Mouse (Mus musculus): ENCODE measurements around the gene Obp2a. TPM values are rescaled to one million over a fixed set of nuclear protein-coding genes. Genes with fewer than 3 reads are reported as not detected.
"Not testable (repeated sequence)": the region's sequence is repeated elsewhere in the genome, so short reads cannot be mapped to it uniquely, and the experiment has no call there.

Obp2a gene
- polyA plus RNA-seq (2015; fragmentation: Nextera tagmentation; extraction: Ambion mirVana) = 0.23 TPM in 1 of 2 replicates, not detected in the other

DNA sequence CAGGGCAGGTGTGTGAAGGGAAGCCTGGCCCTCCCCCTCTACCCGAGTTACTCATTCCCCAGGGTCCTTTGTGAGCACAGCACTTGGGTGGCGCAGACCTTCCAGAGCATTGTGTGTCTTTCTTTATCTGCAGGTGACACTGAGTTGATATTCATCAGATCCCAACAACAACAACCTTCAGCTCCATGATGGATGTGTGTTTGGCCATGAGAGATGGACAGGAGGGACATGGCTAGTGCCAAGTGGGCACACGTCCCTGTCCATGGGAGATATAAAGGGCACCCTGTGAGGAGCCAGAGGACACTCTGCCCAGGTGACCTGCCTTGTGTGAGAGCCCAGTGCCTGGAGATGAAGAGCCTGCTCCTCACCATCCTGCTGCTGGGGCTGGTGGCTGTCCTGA, at the start of gene Obp2a:
Obp2a (plus strand) TSS at position 301 of the 400 bp plus-strand sequence.
- not testable (repeated sequence) for H3K4me2 ChIP-seq; ATAC-seq (replicated peaks; ENCODE audit: low FRiP score); H3K4me1 ChIP-seq; H3K27me3 ChIP-seq; H3K9ac ChIP-seq; H3K27ac ChIP-seq; H3K36me3 ChIP-seq; H3K9me3 ChIP-seq (replicated peaks); H3K4me3 ChIP-seq (replicated peaks)
- 78% methylated on average over 3 of the region's 3 CpGs for WGBS

DNA sequence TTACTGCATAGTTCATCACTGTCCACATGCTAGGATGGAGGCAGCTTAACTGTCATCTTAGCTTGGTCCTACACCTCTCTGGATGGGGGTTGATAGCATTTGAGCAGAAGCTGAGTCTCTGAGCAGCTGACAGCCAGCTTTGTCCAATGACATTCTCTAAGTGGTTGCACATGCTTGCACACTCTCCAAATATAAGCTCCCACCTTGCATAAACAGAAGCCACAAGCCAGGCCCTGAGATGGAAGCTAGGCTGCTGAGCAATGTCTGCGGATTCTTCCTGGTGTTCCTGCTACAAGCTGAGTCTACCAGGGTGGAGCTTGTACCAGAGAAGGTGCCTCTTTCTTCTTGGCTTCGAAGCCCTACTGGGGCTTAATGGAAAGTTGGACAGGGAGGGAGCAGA, 46.9 kb upstream of the Obp2a start, which contains the start of gene Lcn8:
Lcn8 (plus strand) TSS at position 219 of the 400 bp plus-strand sequence.
- no peak within 1 kb of the TSS for H3K4me2 ChIP-seq
- H3K4me1 ChIP-seq = 0 out of 2 replicates have a peak, but pooled peaks cover 4% of the 10 kb centered on the region
- H3K9ac ChIP-seq = no peak within 1 kb of the TSS
- ATAC-seq (replicated peaks; ENCODE audit: low FRiP score) = no peak
- H3K27me3 ChIP-seq = no peaks in the 10 kb centered on the region
- H3K4me3 ChIP-seq (replicated peaks) = no peak within 1 kb of the TSS
- no peaks in the 10 kb centered on the region for H3K9me3 ChIP-seq (replicated peaks)
- 80% methylated on average over 2 of the region's 2 CpGs for WGBS
- no peaks in the 10 kb centered on the region for H3K36me3 ChIP-seq
- no peak within 1 kb of the TSS for H3K27ac ChIP-seq

DNA sequence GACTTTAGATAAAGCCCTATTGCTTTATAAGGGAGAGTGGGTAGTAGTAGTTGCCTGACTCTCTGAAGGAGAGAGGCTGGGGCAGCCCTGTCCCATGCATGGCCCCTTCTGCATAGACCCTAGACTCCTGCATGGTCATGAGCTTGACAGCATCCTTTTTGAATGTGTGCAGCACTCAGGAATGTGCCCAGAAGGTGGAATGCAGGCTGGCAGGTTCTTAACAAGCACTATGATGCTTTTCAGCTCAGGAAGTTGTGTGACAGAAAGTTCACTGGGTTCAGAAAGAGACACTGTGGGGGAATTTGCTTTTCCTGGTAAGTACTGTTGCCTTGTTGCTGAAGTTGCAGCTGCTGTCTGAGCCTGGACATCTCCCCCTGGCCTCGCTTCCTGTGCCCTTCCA, 45.3 kb upstream of the Obp2a start:
- Histone ChIP-seq H3K27ac (no peak overlapping the region), H3K4me1 (0 out of 2 replicates have a peak, but pooled peaks cover 4% of the 10 kb centered on the region), H3K9ac (no peak overlapping the region), H3K4me3 (replicated peaks) (no peak overlapping the region), H3K9me3 (replicated peaks) (no peaks in the 10 kb centered on the region), H3K4me2 (no peak overlapping the region), H3K36me3 (no peaks in the 10 kb centered on the region), H3K27me3 (no peaks in the 10 kb centered on the region)
- ATAC-seq (replicated peaks; ENCODE audit: low FRiP score) = no peak
- 46% methylated on average over 1 of the region's 1 CpGs for WGBS

DNA sequence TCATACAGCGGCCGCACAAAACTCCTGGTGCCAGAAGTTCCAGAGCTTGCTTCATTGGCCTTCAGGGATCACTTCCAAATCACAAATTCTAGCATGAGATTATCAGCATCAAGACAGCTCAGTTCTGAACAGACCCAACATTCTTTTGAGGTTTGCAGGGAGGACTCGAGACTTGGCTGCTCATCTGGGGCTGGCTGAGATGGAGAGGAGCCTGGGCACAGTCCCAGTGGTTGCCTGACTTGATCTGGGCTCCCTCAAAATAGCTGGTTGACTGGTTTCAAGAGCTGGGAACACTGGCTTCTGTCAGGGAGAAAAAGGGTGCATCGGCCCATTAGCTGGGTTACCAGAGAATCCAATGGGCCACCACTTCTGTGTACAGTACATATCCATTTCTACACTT, 43.2 kb upstream of the Obp2a start:
- ATAC-seq (replicated peaks; ENCODE audit: low FRiP score) = no peak
- Histone ChIP-seq H3K36me3 (no peaks in the 10 kb centered on the region), H3K4me1 (0 out of 2 replicates have a peak, but pooled peaks cover 4% of the 10 kb centered on the region), H3K4me2 (no peak overlapping the region), H3K4me3 (replicated peaks) (no peak overlapping the region), H3K9ac (no peak overlapping the region), H3K27ac (no peak overlapping the region), H3K9me3 (replicated peaks) (no peaks in the 10 kb centered on the region), H3K27me3 (no peaks in the 10 kb centered on the region)
- 83% methylated on average over 4 of the region's 4 CpGs for whole genome bisulfite sequencing

DNA sequence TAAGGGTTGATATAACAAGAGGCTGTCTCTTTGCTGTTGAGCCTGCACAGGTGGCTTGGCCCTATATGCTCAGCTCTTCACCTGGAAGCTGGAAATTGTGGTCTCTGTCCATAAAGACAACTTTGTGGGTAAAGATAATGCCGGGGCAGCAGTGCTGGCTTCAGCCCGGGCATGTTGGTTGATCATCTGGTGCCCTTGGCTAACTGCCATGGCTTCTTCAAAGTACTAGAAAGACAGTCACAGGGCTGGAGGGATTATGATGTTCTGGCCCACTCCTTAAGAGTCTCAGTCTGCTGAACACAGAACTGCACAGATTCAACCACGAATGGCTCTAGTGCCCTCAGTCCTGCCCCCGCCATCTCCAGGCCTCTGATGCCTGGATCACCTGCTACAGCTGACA, 42.6 kb upstream of the Obp2a start:
- Histone ChIP-seq H3K27me3 (no peaks in the 10 kb centered on the region), H3K4me1 (0 out of 2 replicates have a peak, but pooled peaks cover 4% of the 10 kb centered on the region), H3K9ac (no peak overlapping the region), H3K27ac (no peak overlapping the region), H3K4me2 (no peak overlapping the region), H3K9me3 (replicated peaks) (no peaks in the 10 kb centered on the region), H3K36me3 (no peaks in the 10 kb centered on the region), H3K4me3 (replicated peaks) (no peak overlapping the region)
- WGBS = 79% methylated on average over 4 of the region's 4 CpGs
- no peak for ATAC-seq (replicated peaks; ENCODE audit: low FRiP score)

DNA sequence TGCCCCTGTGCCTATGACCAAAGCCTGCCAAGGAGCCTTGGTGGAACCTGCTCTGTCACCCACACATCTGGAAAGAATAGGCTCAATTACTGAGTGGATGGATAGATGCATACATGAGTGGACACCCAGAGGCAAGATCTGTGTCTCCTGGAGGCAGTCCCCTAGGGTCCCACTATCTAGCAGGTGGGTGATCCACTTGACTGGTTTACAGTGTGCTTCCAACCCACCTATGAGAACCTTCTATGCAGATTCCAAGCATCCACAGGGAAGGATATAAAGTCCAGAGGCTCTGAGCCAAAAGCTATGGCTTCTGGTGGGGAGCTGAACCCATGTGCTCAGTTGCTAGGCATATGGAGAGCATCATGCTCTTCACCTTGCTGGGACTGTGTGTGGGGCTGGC, 42.2 kb upstream of the Obp2a start, which contains the start of gene Lcn5:
Lcn5 (plus strand) TSS at position 301 of the 400 bp plus-strand sequence.
- ATAC-seq (replicated peaks; ENCODE audit: low FRiP score) = no peak
- Histone ChIP-seq H3K9ac (no peak within 1 kb of the TSS), H3K36me3 (no peaks in the 10 kb centered on the region), H3K27me3 (no peaks in the 10 kb centered on the region), H3K4me2 (no peak within 1 kb of the TSS), H3K4me1 (0 out of 2 replicates have a peak, but pooled peaks cover 4% of the 10 kb centered on the region), H3K27ac (no peak within 1 kb of the TSS), H3K9me3 (replicated peaks) (no peaks in the 10 kb centered on the region), H3K4me3 (replicated peaks) (no peak within 1 kb of the TSS)

DNA sequence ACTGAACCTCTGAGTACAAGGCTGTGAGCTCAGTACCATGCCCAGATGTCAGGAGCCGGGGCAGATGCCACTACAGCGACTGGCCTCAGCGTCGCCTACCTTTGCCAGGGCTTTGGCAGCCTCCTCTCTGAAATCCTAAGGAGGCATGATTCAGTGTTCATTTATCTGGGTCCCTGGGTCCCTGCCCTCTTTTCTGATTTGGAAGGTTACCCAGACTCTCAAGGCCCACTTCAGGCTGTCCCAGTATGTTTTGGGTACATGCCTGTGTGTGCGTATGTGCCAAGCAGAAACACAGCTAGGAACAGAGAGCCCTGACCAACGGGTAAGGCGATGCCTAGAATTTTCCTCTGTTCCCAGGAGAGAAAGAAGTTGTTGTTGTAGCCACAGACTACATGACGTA, 39.6 kb upstream of the Obp2a start:
- Histone ChIP-seq H3K4me3 (replicated peaks) (no peak overlapping the region), H3K27me3 (no peaks in the 10 kb centered on the region), H3K4me2 (no peak overlapping the region), H3K9ac (no peak overlapping the region), H3K27ac (no peak overlapping the region), H3K36me3 (no peaks in the 10 kb centered on the region), H3K9me3 (replicated peaks) (no peaks in the 10 kb centered on the region), H3K4me1 (no peaks in the 10 kb centered on the region)
- no peak for ATAC-seq (replicated peaks; ENCODE audit: low FRiP score)
- 74% methylated on average over 8 of the region's 8 CpGs for WGBS

DNA sequence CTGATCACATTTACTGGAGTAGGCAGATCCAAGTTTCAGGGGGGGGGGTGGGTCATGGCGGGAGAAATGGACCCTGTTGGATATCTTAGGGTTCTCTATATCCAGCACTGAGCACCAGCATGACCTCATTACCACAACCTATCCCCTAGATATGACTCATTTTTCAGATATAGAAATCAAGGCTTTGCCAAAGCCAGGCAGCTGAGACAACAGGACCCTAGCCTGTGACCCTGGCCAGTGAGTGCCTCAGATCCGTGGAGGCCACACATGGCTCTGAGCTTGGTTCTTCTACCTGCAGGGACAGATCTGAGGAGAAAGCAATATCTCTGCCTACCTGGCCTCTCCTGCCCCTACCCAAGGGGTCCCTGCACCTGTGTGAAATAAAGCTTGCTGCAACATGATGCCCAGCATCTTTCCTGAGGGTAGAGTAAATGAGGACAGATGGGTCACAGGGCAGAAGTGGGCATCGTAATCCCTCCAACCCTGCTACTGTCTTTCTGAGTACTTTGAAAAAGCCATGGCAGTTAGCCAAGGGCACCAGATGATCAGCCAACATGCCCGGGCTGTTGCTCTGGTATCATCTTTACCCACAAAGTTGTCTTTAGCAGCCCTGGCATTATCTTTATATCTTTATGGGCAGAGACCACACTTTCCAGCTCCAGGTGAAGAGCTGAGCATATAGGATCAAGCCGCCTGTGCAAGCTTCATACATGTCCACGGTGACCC, 38.4 kb upstream of the Obp2a start:
- no peaks in the 10 kb centered on the region for H3K9me3 ChIP-seq (replicated peaks)
- no peak overlapping the region for H3K4me2 ChIP-seq
- no peak overlapping the region for H3K4me3 ChIP-seq (replicated peaks)
- no peaks in the 10 kb centered on the region for H3K4me1 ChIP-seq
- no peak for ATAC-seq (replicated peaks; ENCODE audit: low FRiP score)
- WGBS = 85% methylated on average over 6 of the region's 6 CpGs
- H3K36me3 ChIP-seq = no peaks in the 10 kb centered on the region
- no peaks in the 10 kb centered on the region for H3K27me3 ChIP-seq
- H3K27ac ChIP-seq = no peak overlapping the region
- H3K9ac ChIP-seq = no peak overlapping the region

DNA sequence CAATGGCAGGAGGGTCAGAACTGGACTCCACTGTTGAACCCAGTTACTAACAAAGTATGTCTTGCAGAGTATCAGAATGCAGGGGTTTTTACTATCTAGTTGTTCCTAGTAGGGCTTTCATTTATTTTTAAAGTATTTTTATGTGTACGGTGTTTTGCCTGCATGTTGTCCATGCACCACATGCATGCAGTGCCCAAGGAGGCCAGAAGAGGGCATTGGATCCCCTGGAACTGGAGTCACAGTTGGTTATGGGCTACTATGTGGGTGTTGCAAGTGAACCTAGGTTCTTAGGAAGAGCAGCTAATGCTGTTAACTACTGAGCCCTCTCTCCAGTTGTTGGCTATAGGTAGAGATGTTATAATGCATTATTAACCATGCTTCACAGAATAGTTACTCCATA, 36.3 kb upstream of the Obp2a start:
- Histone ChIP-seq H3K36me3 (no peaks in the 10 kb centered on the region), H3K27me3 (no peaks in the 10 kb centered on the region), H3K27ac (no peak overlapping the region), H3K4me2 (no peak overlapping the region), H3K4me3 (replicated peaks) (no peak overlapping the region), H3K9ac (no peak overlapping the region), H3K9me3 (replicated peaks) (no peaks in the 10 kb centered on the region), H3K4me1 (no peaks in the 10 kb centered on the region)
- no peak for ATAC-seq (replicated peaks; ENCODE audit: low FRiP score)
- WGBS = 44% methylated on average over 1 of the region's 1 CpGs

DNA sequence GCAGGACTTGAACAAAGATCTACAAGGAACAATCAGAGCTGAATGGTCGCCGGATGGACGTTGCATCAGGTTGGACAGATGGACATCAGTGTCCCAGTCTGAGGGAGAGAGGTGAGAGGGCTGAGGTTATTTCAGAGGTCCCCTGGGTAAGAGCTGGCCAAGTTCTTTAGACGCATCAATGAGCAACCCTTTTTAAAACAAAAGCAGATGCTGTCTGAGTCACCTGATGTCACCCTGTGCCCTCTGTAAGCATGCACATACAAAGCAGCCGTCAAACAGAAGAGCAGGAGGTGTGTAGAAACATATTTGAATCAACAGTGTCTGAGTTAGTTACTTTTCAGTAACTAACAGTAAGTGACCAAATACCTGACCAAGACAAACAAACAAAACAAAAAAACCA, 35.7 kb upstream of the Obp2a start:
- no peak for ATAC-seq (replicated peaks; ENCODE audit: low FRiP score)
- Histone ChIP-seq H3K4me1 (no peaks in the 10 kb centered on the region), H3K4me3 (replicated peaks) (no peak overlapping the region), H3K36me3 (no peaks in the 10 kb centered on the region), H3K4me2 (no peak overlapping the region), H3K9ac (no peak overlapping the region), H3K27me3 (no peaks in the 10 kb centered on the region), H3K9me3 (replicated peaks) (no peaks in the 10 kb centered on the region), H3K27ac (no peak overlapping the region)
- 81% methylated on average over 5 of the region's 5 CpGs for WGBS

DNA sequence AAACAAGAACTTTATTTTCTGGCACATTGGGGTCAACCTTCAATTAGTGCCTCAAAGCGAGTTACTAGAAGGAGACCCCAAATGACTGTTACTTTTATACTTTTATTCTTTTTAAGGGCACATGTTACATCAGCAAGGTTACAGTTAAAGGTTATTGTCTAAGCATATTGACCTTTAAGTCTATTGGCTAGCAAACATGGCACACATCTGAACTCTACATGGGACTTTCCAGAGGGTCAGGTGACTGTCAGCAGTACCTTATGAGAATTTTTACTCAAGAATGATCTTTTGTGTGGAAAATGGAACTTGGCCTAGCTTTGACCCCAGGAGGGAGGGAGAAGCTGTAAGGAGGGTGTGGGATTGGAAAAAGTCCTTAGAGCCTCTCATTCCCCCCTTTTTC, 33.3 kb upstream of the Obp2a start:
- Histone ChIP-seq H3K4me2 (no peak overlapping the region), H3K27me3 (no peaks in the 10 kb centered on the region), H3K9me3 (replicated peaks) (no peaks in the 10 kb centered on the region), H3K9ac (no peak overlapping the region), H3K4me3 (replicated peaks) (no peak overlapping the region), H3K4me1 (no peaks in the 10 kb centered on the region), H3K27ac (no peak overlapping the region), H3K36me3 (no peaks in the 10 kb centered on the region)
- ATAC-seq (replicated peaks; ENCODE audit: low FRiP score) = no peak
- WGBS = 77% methylated on average over 1 of the region's 1 CpGs

DNA sequence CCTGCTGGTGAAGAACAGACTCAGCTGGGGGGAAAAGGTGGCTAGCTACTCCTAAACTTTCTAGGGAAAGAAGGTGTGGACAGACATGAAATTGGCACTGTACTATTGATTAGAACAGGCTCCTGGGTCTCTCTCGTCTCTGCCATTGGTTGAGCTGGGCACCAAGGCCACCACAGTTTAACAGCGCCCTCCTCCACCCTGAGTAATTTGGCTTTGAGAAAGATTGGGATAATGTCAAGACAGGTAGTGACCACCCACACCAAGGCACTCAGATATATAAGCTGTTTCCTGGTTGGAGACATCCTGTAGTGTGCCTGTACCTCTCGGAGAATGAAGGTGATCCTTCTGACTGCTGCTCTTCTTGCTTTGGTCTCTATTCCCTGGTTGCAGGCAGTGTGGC, 23.4 kb upstream of the Obp2a start, which contains the start of gene Lcn6:
Lcn6 (plus strand) TSS at position 301 of the 400 bp plus-strand sequence.
- ATAC-seq (replicated peaks; ENCODE audit: low FRiP score) = no peak
- Histone ChIP-seq H3K4me1 (no peaks in the 10 kb centered on the region), H3K4me3 (replicated peaks) (no peak within 1 kb of the TSS), H3K36me3 (no peaks in the 10 kb centered on the region), H3K4me2 (no peak within 1 kb of the TSS), H3K27ac (no peak within 1 kb of the TSS), H3K9me3 (replicated peaks) (no peaks in the 10 kb centered on the region), H3K9ac (no peak within 1 kb of the TSS), H3K27me3 (no peaks in the 10 kb centered on the region)
- 94% methylated on average over 3 of the region's 3 CpGs for WGBS

DNA sequence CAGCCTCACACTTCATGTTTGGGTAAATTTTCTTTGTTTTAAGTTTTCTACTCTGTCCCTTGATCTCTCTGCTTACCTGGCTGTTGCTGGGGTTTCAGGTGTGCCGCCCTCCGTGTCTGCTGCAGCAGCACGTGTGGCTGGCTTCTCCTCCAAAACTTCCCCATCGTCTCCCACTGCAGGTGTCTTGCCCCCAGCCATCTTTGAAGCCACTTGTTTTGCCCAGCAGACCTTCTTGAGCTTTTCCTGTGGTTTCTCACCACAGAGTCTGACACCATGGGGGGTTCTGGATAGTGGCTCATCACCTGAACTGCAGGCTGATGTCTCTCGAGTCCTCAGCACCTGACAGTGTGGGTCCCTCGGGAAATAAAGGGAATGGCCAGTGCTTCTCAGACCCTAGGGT, 20.3 kb upstream of the Obp2a start:
- 84% methylated on average over 6 of the region's 6 CpGs for WGBS
- Histone ChIP-seq H3K27me3 (no peaks in the 10 kb centered on the region), H3K4me1 (no peaks in the 10 kb centered on the region), H3K9ac (no peak overlapping the region), H3K27ac (no peak overlapping the region), H3K36me3 (no peaks in the 10 kb centered on the region), H3K9me3 (replicated peaks) (no peaks in the 10 kb centered on the region), H3K4me2 (no peak overlapping the region), H3K4me3 (replicated peaks) (no peak overlapping the region)
- no peak for ATAC-seq (replicated peaks; ENCODE audit: low FRiP score)
